9 mouse cellular contexts compared by ENCODE assay signal in the genomic region with DNA sequence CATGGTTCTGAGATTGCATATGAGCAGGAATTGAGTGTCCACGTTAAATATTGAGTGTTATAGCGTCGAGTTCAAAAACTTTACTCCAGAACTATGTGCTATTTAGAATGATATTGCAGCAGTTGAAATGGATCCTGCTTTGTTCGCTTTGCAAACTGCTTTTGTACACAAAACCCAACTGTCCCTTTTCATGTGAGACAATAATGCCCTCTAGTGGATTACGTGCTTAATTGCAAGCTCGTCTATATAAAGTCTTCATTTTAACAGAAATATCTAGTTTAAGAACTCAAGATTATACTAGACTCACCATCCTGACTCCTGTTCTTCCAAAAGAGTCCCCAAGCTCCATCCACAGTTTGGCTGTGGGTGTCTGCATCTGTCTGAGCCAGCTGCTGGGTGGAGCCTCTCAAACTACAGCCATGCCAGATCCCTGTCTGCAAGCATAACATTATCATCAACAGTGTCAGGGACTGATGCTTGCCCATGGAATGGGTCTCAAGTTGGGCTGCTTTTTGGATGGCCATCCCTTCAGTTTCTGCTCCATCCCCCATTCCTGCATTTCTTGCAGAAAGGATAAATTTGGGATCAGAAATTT. TPM values are rescaled to one million over a fixed set of nuclear protein-coding genes. Genes with fewer than 3 reads are reported as not detected.
DNase-seq lines count a peak whose midpoint lies in the region; ATAC-seq and TF ChIP-seq lines count a peak whose summit lies in the region.
"Had no signal": no experiment of that assay in that cellular context is flagged by ENCODE, and none has a peak within 500 bp of the region (broad histone marks: within the 10 kb centered on the region; RNA-seq: fewer than 3 reads in every experiment).

No protein-coding gene starts in this region.

- no peak for ATAC-seq in kidney, postnatal 0 days (replicated peaks; ENCODE audit: low FRiP score, low read depth)
- ATAC-seq in kidney, embryonic 14.5 days (ENCODE audit: low FRiP score, low TSS enrichment) = no peak
- ATAC-seq in G1E (ENCODE audit: extremely low read depth, insufficient number of reproducible peaks, low FRiP score, poor library complexity, severe bottlenecking) = no peak

- peak; percentile 93 for TF ChIP-seq CTCF in kidney, postnatal 0 days (IDR thresholded peaks at IDR 0.05; ENCODE audit: low read depth)
- 0 out of 2 replicates have a peak, but pooled peaks have one; percentile 17 for TF ChIP-seq CTCF in G1E (IDR thresholded peaks at IDR 0.05; ENCODE audit: low read depth, low read length)
- peak; percentile 29; the same call in 1 of the 2 replicates for TF ChIP-seq CTCF in cortical plate, adult 2 months (IDR thresholded peaks at IDR 0.05; ENCODE audit: extremely low read depth, insufficient read depth, low read length)

- H3K36me3 ChIP-seq in kidney, postnatal 0 days (ENCODE audit: insufficient read depth, low read length) = no peaks in the 10 kb centered on the region
- no peaks in the 10 kb centered on the region for H3K36me3 ChIP-seq in kidney, embryonic 14.5 days (ENCODE audit: control insufficient read depth, insufficient read depth, low read length)
- H3K36me3 ChIP-seq in G1E (replicated peaks) = no peaks in the 10 kb centered on the region

- no peak overlapping the region for H3K27ac ChIP-seq in kidney, postnatal 0 days
- H3K27ac ChIP-seq in kidney, embryonic 14.5 days (ENCODE audit: low read depth, low read length) = no peak overlapping the region
- no peak overlapping the region for H3K27ac ChIP-seq in cortical plate, adult 2 months (ENCODE audit: insufficient read depth, low read length)

- TF ChIP-seq POLR2A in cortical plate, adult 2 months (IDR thresholded peaks at IDR 0.05; ENCODE audit: extremely low read depth, insufficient read depth, low read length) = no peak

- H3K27me3 ChIP-seq in kidney, postnatal 0 days (ENCODE audit: insufficient read depth, low read length) = no peaks in the 10 kb centered on the region
- no peaks in the 10 kb centered on the region for H3K27me3 ChIP-seq in kidney, embryonic 14.5 days (ENCODE audit: control insufficient read depth, insufficient read depth, low read length)
- no peaks in the 10 kb centered on the region for H3K27me3 ChIP-seq in G1E (ENCODE audit: insufficient read depth, low read length)
- H3K27me3 ChIP-seq: megakaryocyte, embryonic 14.5 days had no signal

- H3K9me3 ChIP-seq in kidney, postnatal 0 days (replicated peaks; ENCODE audit: low read length) = no peaks in the 10 kb centered on the region
- no peaks in the 10 kb centered on the region for H3K9me3 ChIP-seq in kidney, embryonic 14.5 days (ENCODE audit: control insufficient read depth, low read length)
- H3K9me3 ChIP-seq in G1E (replicated peaks) = peaks cover 13% of the 10 kb centered on the region
- H3K9me3 ChIP-seq: megakaryocyte, embryonic 14.5 days had no signal

- no peak overlapping the region for H3K4me3 ChIP-seq in kidney, postnatal 0 days (replicated peaks; ENCODE audit: low read depth, low read length)
- no peak overlapping the region for H3K4me3 ChIP-seq in kidney, embryonic 14.5 days (ENCODE audit: low read length)
- no peak overlapping the region for H3K4me3 ChIP-seq in G1E (ENCODE audit: low read depth, low read length)
- no peak overlapping the region for H3K4me3 ChIP-seq in cortical plate, adult 2 months (ENCODE audit: insufficient read depth, low read length)
- H3K4me3 ChIP-seq: megakaryocyte, embryonic 14.5 days had no signal

- WGBS in kidney, postnatal 0 days = 6% methylated on average over 6 of the region's 6 CpGs
- 9% methylated on average over 6 of the region's 6 CpGs for WGBS in kidney, embryonic 14.5 days
- 3% methylated on average over 6 of the region's 6 CpGs for WGBS in large intestine, adult 2 months

- intact Hi-C loops in left cerebral cortex, postnatal 36 days (cut with DNase I) = loop anchor here (2.0 to 5.0 kb wide), 2 partner anchors 56 to 97 kb away; a partner anchor contains a TSS

- DNase-seq in kidney, postnatal 0 days (ENCODE audit: low spot score) = peak; percentile 92
- DNase-seq in G1E (ENCODE audit: low spot score) = no peak
- peak; percentile 36 for DNase-seq in large intestine, adult 2 months (ENCODE audit: low read depth, low spot score)
- DNase-seq in left cerebral cortex, postnatal 36 days (ENCODE audit: low spot score in 2 of 2) = no peak
- DNase-seq in adrenal gland, postnatal 36 days = no peak
- no peak for DNase-seq in frontal cortex, postnatal 25 days (ENCODE audit: low spot score in 2 of 2)

- H3K9ac ChIP-seq in kidney, postnatal 0 days (ENCODE audit: low read depth, low read length) = no peak overlapping the region
- no peak overlapping the region for H3K9ac ChIP-seq in kidney, embryonic 14.5 days (ENCODE audit: low read depth, low read length)

- no peaks in the 10 kb centered on the region for H3K4me1 ChIP-seq in kidney, postnatal 0 days (replicated peaks; ENCODE audit: insufficient read depth, low read length)
- no peaks in the 10 kb centered on the region for H3K4me1 ChIP-seq in kidney, embryonic 14.5 days (ENCODE audit: control insufficient read depth, insufficient read depth, low read length)
- no peaks in the 10 kb centered on the region for H3K4me1 ChIP-seq in G1E (ENCODE audit: insufficient read depth, low read depth, low read length)
- H3K4me1 ChIP-seq in cortical plate, adult 2 months (ENCODE audit: control insufficient read depth, insufficient read depth, low read length) = peaks cover 23% of the 10 kb centered on the region

- H3K4me2 ChIP-seq in kidney, postnatal 0 days (ENCODE audit: low read length) = no peak overlapping the region
- no peak overlapping the region for H3K4me2 ChIP-seq in kidney, embryonic 14.5 days (replicated peaks; ENCODE audit: low read depth, low read length)

RNA-seq across cellular contexts. Expression of a gene that starts 56.3 kb away (rescaled TPM):
- 5.6 and 6.2 TPM in 2 replicates for polyA plus RNA-seq in kidney, postnatal 0 days (2015; fragmentation: Nextera tagmentation; extraction: Ambion mirVana)
- 4.4 and 8.7 TPM in 2 replicates for polyA plus RNA-seq in kidney, embryonic 14.5 days (2014; fragmentation: Nextera tagmentation; extraction: Ambion mirVana)
- total RNA-seq in G1E (2014; fragmentation: Nextera tagmentation) = 0.45 TPM in 1 of 2 replicates, not detected in the other
- 0.11 and 0.12 TPM in 2 replicates for total RNA-seq in G1E (2017)
- not detected in 2 replicates for polyA plus RNA-seq in G1E (2012)
- 78.7 and 78.9 TPM in 2 replicates for polyA plus RNA-seq in cortical plate, adult 2 months (2012; rRNA removed)
- polyA plus RNA-seq in large intestine, adult 2 months (2012; rRNA removed) = 1.3 and 2.2 TPM in 2 replicates
- 100 to 1,000 TPM; 185 to 197 TPM for total RNA-seq in left cerebral cortex, postnatal 36 days (2021)
- 10 to 100 TPM; 19.4 to 20.1 TPM for total RNA-seq in adrenal gland, postnatal 36 days (2021)

Comparison
In these comparisons a context has a peak if more than half of its experiments do, and no peak if none do; other contexts are left out.
1. DNase-seq: peak in kidney, postnatal 0 days (single experiment) and large intestine, adult 2 months (single experiment); none in G1E (single experiment), left cerebral cortex, postnatal 36 days (0 of 2), adrenal gland, postnatal 36 days (0 of 2) and frontal cortex, postnatal 25 days (0 of 2).
2. CTCF ChIP-seq: peak in every context shown above with its lines; median percentile 93 in kidney, postnatal 0 days; 29 in cortical plate, adult 2 months; 17 in G1E.